Mouse (Mus musculus) CH12.LX (cell line): Measurements from ENCODE around the gene Pogz. TPM values are rescaled to one million over a fixed set of nuclear protein-coding genes. Genes with fewer than 3 reads are reported as not detected.

Experiments used
- DNase-seq: peaks from one replicate; pipeline ENCODE4 v3.0.0-alpha.2; 2013; ENCODE audit errors: extremely low read depth
- H3K27ac ChIP-seq: 2 replicates; pipeline ENCODE4 v1.5.1; 2012; ENCODE audit warnings: low read depth, mild to moderate bottlenecking, control low read depth, moderate library complexity; ENCODE audit not compliant: insufficient read depth
- H3K27me3 ChIP-seq: replicated peaks from 2 replicates; pipeline ENCODE3; 2012; ENCODE audit warnings: inconsistent platforms
- H3K36me3 ChIP-seq, 2 experiments: replicated peaks in 1 of 2; 2 replicates each; pipeline versions ENCODE3 to v1.6.1; 2012; ENCODE audit warnings: inconsistent platforms in 1 of 2, low read length in 1 of 2, mild to moderate bottlenecking in 1 of 2, mixed read lengths in 1 of 2, moderate library complexity in 1 of 2; ENCODE audit not compliant: control insufficient read depth in 1 of 2, insufficient read depth in 1 of 2
- H3K4me1 ChIP-seq, 2 experiments: 2 replicates each; pipeline ENCODE4 v1.6.1; 2012; ENCODE audit warnings: inconsistent platforms in 1 of 2, moderate library complexity in 1 of 2; ENCODE audit not compliant: insufficient read depth in 2 of 2, control insufficient read depth in 1 of 2
- H3K4me2 ChIP-seq: 2 replicates; pipeline ENCODE4 v1.6.1; 2012; ENCODE audit warnings: low read depth, mild to moderate bottlenecking, control low read depth; ENCODE audit not compliant: poor library complexity, insufficient read depth, severe bottlenecking
- H3K4me3 ChIP-seq, 3 experiments: fragments of 150-350 bp in 1 of 3; sonication (generic) in 1 of 3; replicated peaks in 1 of 3; 2 replicates each; pipeline versions ENCODE3 to v1.5.1; 2011 to 2012; ENCODE audit warnings: low read depth in 2 of 3, low read length in 2 of 3, mild to moderate bottlenecking in 2 of 3, moderate library complexity in 2 of 3, control low read depth in 1 of 3, improper control_type of control experiment in 1 of 3, inconsistent platforms in 1 of 3, mixed read lengths in 1 of 3; ENCODE audit not compliant: poor library complexity in 1 of 3
- H3K79me2 ChIP-seq: replicated peaks from 2 replicates; pipeline ENCODE4 v1.6.1; 2012; ENCODE audit warnings: mild to moderate bottlenecking, moderate library complexity; ENCODE audit not compliant: control insufficient read depth, poor library complexity, insufficient read depth, severe bottlenecking; ENCODE audit errors: extremely low read depth
- H3K9ac ChIP-seq: 2 replicates; pipeline ENCODE4 v1.6.1; 2012; ENCODE audit warnings: low read depth, mild to moderate bottlenecking, control low read depth, moderate library complexity; ENCODE audit not compliant: insufficient read depth
- H3K9me3 ChIP-seq: replicated peaks from 2 replicates; pipeline ENCODE3; 2012; ENCODE audit warnings: low read length, inconsistent platforms, mixed read lengths
- BHLHE40 ChIP-seq: IDR thresholded peaks from 2 replicates; pipeline ENCODE4 v1.6.1; 2011; ENCODE audit warnings: mild to moderate bottlenecking, low read depth, low read length, improper control_type of control experiment
- CHD1 ChIP-seq: IDR thresholded peaks from 2 replicates; pipeline ENCODE4 v1.6.1; 2012; ENCODE audit warnings: low read depth, low read length, improper control_type of control experiment, inconsistent platforms
- CHD2 ChIP-seq: IDR thresholded peaks from 2 replicates; pipeline ENCODE4 v1.6.1; 2011; ENCODE audit warnings: low read length, improper control_type of control experiment
- ELF1 ChIP-seq: IDR thresholded peaks from 2 replicates; pipeline ENCODE4 v1.6.1; 2014; ENCODE audit warnings: low read depth, mild to moderate bottlenecking, inconsistent platforms, low read length, improper control_type of control experiment
- EP300 ChIP-seq: IDR thresholded peaks from 2 replicates; pipeline ENCODE4 v1.6.1; 2011; ENCODE audit warnings: low read length, improper control_type of control experiment
- ETS1 ChIP-seq: conservative IDR thresholded peaks from 2 replicates; pipeline ENCODE4 v1.6.1; 2012; ENCODE audit warnings: low read depth, mild to moderate bottlenecking, inconsistent platforms, low read length, improper control_type of control experiment, moderate library complexity
- GABPA ChIP-seq: IDR thresholded peaks from 2 replicates; pipeline ENCODE4 v1.6.1; 2012; ENCODE audit warnings: low read depth, low read length, improper control_type of control experiment, inconsistent platforms; ENCODE audit not compliant: insufficient replicate concordance
- PAX5 ChIP-seq: IDR thresholded peaks from 2 replicates; pipeline ENCODE4 v1.6.1; 2012; ENCODE audit warnings: low read length, inconsistent platforms, mixed read lengths
- POLR2AphosphoS2 ChIP-seq: IDR thresholded peaks from 2 replicates; pipeline ENCODE4 v1.6.1; 2011; ENCODE audit warnings: low read depth, low read length, improper control_type of control experiment
- UBTF ChIP-seq: IDR thresholded peaks from 2 replicates; pipeline ENCODE4 v1.6.1; 2012; ENCODE audit warnings: low read depth, mild to moderate bottlenecking, inconsistent platforms, low read length, improper control_type of control experiment, moderate library complexity
- USF1 ChIP-seq: IDR thresholded peaks from 2 replicates; pipeline ENCODE4 v1.6.1; 2014; ENCODE audit warnings: low read depth, mild to moderate bottlenecking, inconsistent platforms, low read length, improper control_type of control experiment
- ZNF384 ChIP-seq: IDR thresholded peaks from 2 replicates; pipeline ENCODE4 v1.6.1; 2012; ENCODE audit warnings: low read depth, low read length, improper control_type of control experiment, inconsistent platforms
- dilution Hi-C: fragments of 300-500 bp; cut with MboI; formaldehyde crosslinking; loops from 2 replicates; pipeline ENCODE4 v1.14.3; 2020; ENCODE audit warnings: low sequenced_read_pairs; ENCODE audit not compliant: extremely low pct_unique_long_range_greater_than_20kb, extremely low pct_ligation_motif_present
- in situ Hi-C: fragments of 300-500 bp; cut with MboI; formaldehyde crosslinking; loops from 3 replicates; pipeline ENCODE4 v1.14.3; 2019; ENCODE audit warnings: low sequenced_read_pairs, low pct_ligation_motif_present, low pct_unique_long_range_greater_than_20kb, mixed read lengths
- polyA plus RNA-seq: library from polyadenylated mRNA; unstranded; fragments of >175 nt; gene quantifications from 2 replicates; pipeline ENCODE4 v1.2.1, GENCODE M21; 2012; ENCODE audit warnings: low read depth; ENCODE audit not compliant: insufficient read length
- total RNA-seq, 2 experiments: library from RNA; depleted of rRNA; stranded (reverse); fragments of 300-350 nt in 1 of 2; fragments of >200 nt in 1 of 2; gene quantifications; 2 replicates each; pipeline ENCODE4 v1.2.3; 2012 to 2014

Pogz gene
- total and polyA plus RNA-seq, 3 experiments: 7.7 to 23.4 (median 10.1) TPM

DNA sequence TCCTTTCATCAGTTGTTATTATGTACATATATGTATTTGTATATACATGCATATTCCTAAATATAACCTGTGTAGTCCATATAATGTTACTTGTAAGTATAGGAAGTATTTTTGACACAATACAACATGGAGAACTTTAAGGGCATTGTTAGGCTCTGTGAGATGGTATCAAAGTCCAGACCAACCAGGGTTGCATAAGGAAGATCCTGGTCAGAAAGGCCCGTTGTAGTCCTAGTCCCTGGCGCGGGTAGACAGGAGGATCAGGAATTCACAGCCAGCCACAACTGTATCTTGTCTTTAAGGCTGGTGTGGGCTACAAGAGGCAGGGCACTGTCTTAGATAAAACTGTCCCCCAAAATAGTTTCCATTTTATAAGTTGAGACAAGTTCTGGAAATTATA lies 31.6 kb downstream of the Pogz start:
- peaks cover 41 to 87% of the 10 kb centered on the region in 2 experiments for H3K36me3 ChIP-seq
- no peak overlapping the region for H3K27ac ChIP-seq

GRCm38 (mm10) chr3:94878618-94879017 lies 41.3 kb downstream of the Pogz start:
- no peak for TF ChIP-seq ETS1
- no peak for TF ChIP-seq UBTF
- no peak for TF ChIP-seq PAX5
- no peak for TF ChIP-seq ELF1
- no peak for TF ChIP-seq BHLHE40
- H3K36me3 ChIP-seq: peaks cover 69 to 100% of the 10 kb centered on the region in 2 experiments
- no peak overlapping the region for H3K4me3 ChIP-seq
- H3K4me2 ChIP-seq: no peak overlapping the region
- no peak for DNase-seq
- H3K9me3 ChIP-seq: no peaks in the 10 kb centered on the region
- in situ Hi-C loops: no loop called here
- no peak overlapping the region for H3K9ac ChIP-seq
- no peaks in the 10 kb centered on the region for H3K27me3 ChIP-seq
- no peaks in the 10 kb centered on the region for H3K4me1 ChIP-seq
- dilution Hi-C loops: no loop called here
- H3K79me2 ChIP-seq: no peaks in the 10 kb centered on the region
- no peak overlapping the region for H3K27ac ChIP-seq

More for the DNA sequence above, 31.6 kb downstream of the Pogz start:
- no peaks in the 10 kb centered on the region for H3K4me1 ChIP-seq
- in situ Hi-C loops (no loop called here), dilution Hi-C loops (no loop called here)
- no peak for TF ChIP-seq CHD1
- TF ChIP-seq EP300: no peak
- no peak for TF ChIP-seq GABPA
- TF ChIP-seq CHD2: no peak
- TF ChIP-seq POLR2AphosphoS2: no peak
- TF ChIP-seq ZNF384: no peak
- DNase-seq: no peak
- no peaks in the 10 kb centered on the region for H3K27me3 ChIP-seq
- H3K4me3 ChIP-seq: no peak overlapping the region
- no peak overlapping the region for H3K4me2 ChIP-seq
- no peaks in the 10 kb centered on the region for H3K79me2 ChIP-seq
- H3K9ac ChIP-seq: no peak overlapping the region
- no peaks in the 10 kb centered on the region for H3K9me3 ChIP-seq

DNA sequence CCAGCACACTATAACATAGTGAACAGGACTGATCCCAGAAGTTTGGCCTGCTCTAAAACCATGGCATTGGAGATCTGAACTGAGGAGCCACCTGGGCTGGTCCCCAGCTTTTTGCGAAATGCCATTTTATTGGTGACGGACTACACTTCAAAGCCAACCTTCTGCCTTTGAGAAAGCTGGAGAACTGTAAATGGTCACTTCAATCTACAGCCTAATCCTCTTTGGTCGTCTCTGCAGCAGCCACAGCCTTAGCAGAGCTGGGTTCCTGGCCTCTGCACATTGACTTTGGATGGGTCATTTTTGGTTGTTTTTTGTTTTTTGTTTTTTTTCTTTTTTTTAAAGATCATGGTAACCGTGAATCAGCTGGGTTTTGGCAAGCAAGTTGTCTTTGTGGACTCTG lies 44.5 kb downstream of the Pogz start:
- peaks cover 60 to 91% of the 10 kb centered on the region in 2 experiments for H3K36me3 ChIP-seq
- in situ Hi-C loops: no loop called here
- TF ChIP-seq USF1 (no peak), POLR2AphosphoS2 (peak; percentile 74)

More for the DNA sequence above, 44.5 kb downstream of the Pogz start:
- H3K4me2 ChIP-seq: no peak overlapping the region
- H3K9ac ChIP-seq: no peak overlapping the region
- H3K4me1 ChIP-seq: peaks cover 0 to 15% of the 10 kb centered on the region in 2 experiments; a peak in 2 of 4 replicates
- H3K27ac ChIP-seq: no peak overlapping the region
- no peak overlapping the region for H3K4me3 ChIP-seq
- H3K79me2 ChIP-seq: peaks cover 16% of the 10 kb centered on the region
- H3K27me3 ChIP-seq: no peaks in the 10 kb centered on the region
- no peak for DNase-seq
- H3K9me3 ChIP-seq: no peaks in the 10 kb centered on the region
- dilution Hi-C loops: no loop called here
